Mouse (Mus musculus) erythroid progenitor cell, adult 5-6 weeks (primary cell): ENCODE data around the gene Gpr68. TPM values are rescaled to one million over a fixed set of nuclear protein-coding genes. Genes with fewer than 3 reads are reported as not detected.

Experiments
- ATAC-seq: replicated peaks from 2 replicates; pipeline ENCODE4 v1.8.0; 2016; ENCODE audit warnings: moderate number of reproducible peaks, mild to moderate bottlenecking, moderate TSS enrichment, inconsistent platforms; ENCODE audit not compliant: poor library complexity, low FRiP score, severe bottlenecking
- total RNA-seq, 2 experiments: library from RNA; stranded (forward) in 1 of 2; stranded (reverse) in 1 of 2; fragments of 150-400 nt in 1 of 2; fragments of 186-747, 209-891 nt in 1 of 2; gene quantifications; 2 replicates each; pipeline versions ENCODE4 v1.2.3 to v1.2.4; 2015 to 2017; ENCODE audit warnings: low replicate concordance in 2 of 2

Gpr68 gene
- 0.42 and 1.4 TPM in 2 replicates for total RNA-seq (2015; ENCODE audit: low replicate concordance)
- 0.26 TPM in 1 of 2 replicates, not detected in the other for total RNA-seq (2017; ENCODE audit: low replicate concordance)

- ATAC-seq: no peak
Observed at GRCm38 (mm10) chr12:100907598-100908297, at the start of gene Gpr68. TSS of gene Gpr68 (minus strand) at chr12:100908198.

GRCm38 (mm10) chr12:100957257-100957656, 49.3 kb upstream of the Gpr68 start:
- no peak for ATAC-seq

GRCm38 (mm10) chr12:100956825-100957224, 48.8 kb upstream of the Gpr68 start:
- no peak for ATAC-seq

GRCm38 (mm10) chr12:100956028-100956427, 48.0 kb upstream of the Gpr68 start:
- peak; percentile 57 for ATAC-seq

GRCm38 (mm10) chr12:100953926-100954325, 45.9 kb upstream of the Gpr68 start:
- 0 out of 2 replicates have a peak, but pooled peaks have one; percentile 12 for ATAC-seq

GRCm38 (mm10) chr12:100952193-100952931, 44.4 kb upstream of the Gpr68 start:
- peak; percentile 47 for ATAC-seq

- ATAC-seq: no peak
Observed at GRCm38 (mm10) chr12:100949146-100949545, 41.1 kb upstream of the Gpr68 start.

GRCm38 (mm10) chr12:100948021-100948420, 40.0 kb upstream of the Gpr68 start:
- ATAC-seq: no peak

- no peak for ATAC-seq
Observed at GRCm38 (mm10) chr12:100945948-100946347, 38.0 kb upstream of the Gpr68 start.

GRCm38 (mm10) chr12:100945501-100945900, 37.5 kb upstream of the Gpr68 start:
- ATAC-seq: no peak

GRCm38 (mm10) chr12:100944921-100945336, 36.9 kb upstream of the Gpr68 start:
- 0 out of 2 replicates have a peak, but pooled peaks have one; percentile 6 for ATAC-seq

GRCm38 (mm10) chr12:100943146-100943545, 35.1 kb upstream of the Gpr68 start:
- ATAC-seq: no peak

- no peak for ATAC-seq
Observed at GRCm38 (mm10) chr12:100941361-100941760, 33.4 kb upstream of the Gpr68 start.

- no peak for ATAC-seq
Observed at GRCm38 (mm10) chr12:100937441-100938360, 29.7 kb upstream of the Gpr68 start.

GRCm38 (mm10) chr12:100936737-100937136, 28.7 kb upstream of the Gpr68 start:
- no peak for ATAC-seq

GRCm38 (mm10) chr12:100936116-100936515, 28.1 kb upstream of the Gpr68 start:
- peak; percentile 74 for ATAC-seq

- ATAC-seq: no peak
Observed at GRCm38 (mm10) chr12:100934796-100935195, 26.8 kb upstream of the Gpr68 start.

- no peak for ATAC-seq
Observed at GRCm38 (mm10) chr12:100931653-100932052, 23.7 kb upstream of the Gpr68 start.

- ATAC-seq: no peak
Observed at GRCm38 (mm10) chr12:100928286-100928685, 20.3 kb upstream of the Gpr68 start.
